Mouse (Mus musculus): ENCODE results near the gene Kir3dl2. TPM values are rescaled to one million over a fixed set of nuclear protein-coding genes. Genes with fewer than 3 reads are reported as not detected.
"Not testable (repeated sequence)": the region's sequence is repeated elsewhere in the genome, so short reads cannot be mapped to it uniquely, and the experiment has no call there.

The Kir3dl2 gene
- polyA plus RNA-seq (2012; rRNA removed): not detected in 2 replicates
- polyA plus RNA-seq (2014; fragmentation: Nextera tagmentation; extraction: Ambion mirVana): not detected in 2 replicates

- not testable (repeated sequence) for H3K36me3 ChIP-seq (replicated peaks; ENCODE audit: control insufficient read depth, insufficient read depth, low read depth); H3K9me3 ChIP-seq (ENCODE audit: control insufficient read depth, low read length); H3K9ac ChIP-seq (replicated peaks); H3K4me2 ChIP-seq (ENCODE audit: low read depth); H3K27ac ChIP-seq; H3K4me3 ChIP-seq (ENCODE audit: insufficient read depth in 1 of 2, low read depth in 2 of 2, low read length in 2 of 2); ATAC-seq (ENCODE audit: insufficient read depth); DNase-seq (ENCODE audit: low read depth in 3 of 3, low spot score in 3 of 3); H3K27me3 ChIP-seq (ENCODE audit: control insufficient read depth, insufficient read depth, low read length); H3K4me1 ChIP-seq (replicated peaks; ENCODE audit: control insufficient read depth in 2 of 2, insufficient read depth in 2 of 2, low read length in 1 of 2)
- WGBS (ENCODE audit: insufficient replicate concordance): 52% methylated on average over 1 of the region's 1 CpGs
Measured at GRCm38 (mm10) chrX:136543956-136544355, at the start of gene Kir3dl2. Gene Kir3dl2 (minus strand): TSS chrX:136544056.

- ATAC-seq (ENCODE audit: insufficient read depth) (no peak), DNase-seq (ENCODE audit: low read depth in 3 of 3, low spot score in 3 of 3) (no peak)
- Histone ChIP-seq H3K27ac (no peak overlapping the region), H3K36me3 (replicated peaks; ENCODE audit: control insufficient read depth, insufficient read depth, low read depth) (no peaks in the 10 kb centered on the region), H3K4me1 (replicated peaks; ENCODE audit: control insufficient read depth in 2 of 2, insufficient read depth in 2 of 2, low read length in 1 of 2) (no peaks in the 10 kb centered on the region), H3K4me2 (ENCODE audit: low read depth) (no peak overlapping the region), H3K4me3 (ENCODE audit: insufficient read depth in 1 of 2, low read depth in 2 of 2, low read length in 2 of 2) (no peak overlapping the region), H3K9ac (replicated peaks) (no peak overlapping the region), H3K27me3 (ENCODE audit: control insufficient read depth, insufficient read depth, low read length) (no peaks in the 10 kb centered on the region), H3K9me3 (ENCODE audit: control insufficient read depth, low read length) (no peaks in the 10 kb centered on the region)
- TF ChIP-seq CTCF (IDR thresholded peaks at IDR 0.05; ENCODE audit: low read depth): no peak
- TF ChIP-seq EP300 (IDR thresholded peaks at IDR 0.05; ENCODE audit: low read depth): no peak
- WGBS (ENCODE audit: insufficient replicate concordance): 22% methylated on average over 2 of the region's 2 CpGs
Measured at GRCm38 (mm10) chrX:136590897-136591257, 47.0 kb upstream of the Kir3dl2 start.

GRCm38 (mm10) chrX:136590199-136590896, 46.5 kb upstream of the Kir3dl2 start, which contains the start of gene Tceal3:
Gene Tceal3 (plus strand): TSS chrX:136590842.
- Histone ChIP-seq H3K36me3 (replicated peaks; ENCODE audit: control insufficient read depth, insufficient read depth, low read depth) (no peaks in the 10 kb centered on the region), H3K4me3 (ENCODE audit: insufficient read depth in 1 of 2, low read depth in 2 of 2, low read length in 2 of 2) (no peak within 1 kb of the TSS), H3K27me3 (ENCODE audit: control insufficient read depth, insufficient read depth, low read length) (no peaks in the 10 kb centered on the region), H3K27ac (no peak within 1 kb of the TSS), H3K4me2 (ENCODE audit: low read depth) (no peak within 1 kb of the TSS), H3K9me3 (ENCODE audit: control insufficient read depth, low read length) (no peaks in the 10 kb centered on the region), H3K4me1 (replicated peaks; ENCODE audit: control insufficient read depth in 2 of 2, insufficient read depth in 2 of 2, low read length in 1 of 2) (no peaks in the 10 kb centered on the region), H3K9ac (replicated peaks) (no peak within 1 kb of the TSS)
- DNase-seq (ENCODE audit: low read depth in 3 of 3, low spot score in 3 of 3) (no peak), ATAC-seq (ENCODE audit: insufficient read depth) (no peak)
- WGBS (ENCODE audit: insufficient replicate concordance): 44% methylated on average over 12 of the region's 12 CpGs
- TF ChIP-seq EP300 (IDR thresholded peaks at IDR 0.05; ENCODE audit: low read depth): no peak

GRCm38 (mm10) chrX:136584617-136585016, 40.8 kb upstream of the Kir3dl2 start:
- Histone ChIP-seq H3K4me1 (replicated peaks; ENCODE audit: control insufficient read depth in 2 of 2, insufficient read depth in 2 of 2, low read length in 1 of 2) (no peaks in the 10 kb centered on the region), H3K9ac (replicated peaks) (no peak overlapping the region), H3K36me3 (replicated peaks; ENCODE audit: control insufficient read depth, insufficient read depth, low read depth) (no peaks in the 10 kb centered on the region), H3K4me2 (ENCODE audit: low read depth) (no peak overlapping the region), H3K9me3 (ENCODE audit: control insufficient read depth, low read length) (no peaks in the 10 kb centered on the region), H3K27me3 (ENCODE audit: control insufficient read depth, insufficient read depth, low read length) (no peaks in the 10 kb centered on the region), H3K27ac (no peak overlapping the region), H3K4me3 (ENCODE audit: insufficient read depth in 1 of 2, low read depth in 2 of 2, low read length in 2 of 2) (no peak overlapping the region)
- DNase-seq (ENCODE audit: low read depth in 3 of 3, low spot score in 3 of 3): no peak
- TF ChIP-seq CTCF (IDR thresholded peaks at IDR 0.05; ENCODE audit: low read depth): no peak
- WGBS (ENCODE audit: insufficient replicate concordance): 65% methylated on average over 1 of the region's 1 CpGs
- ATAC-seq (ENCODE audit: insufficient read depth): no peak

GRCm38 (mm10) chrX:136569094-136569493, 25.2 kb upstream of the Kir3dl2 start:
- not testable (repeated sequence) for H3K4me1 ChIP-seq (replicated peaks; ENCODE audit: control insufficient read depth in 2 of 2, insufficient read depth in 2 of 2, low read length in 1 of 2); H3K9ac ChIP-seq (replicated peaks); H3K4me3 ChIP-seq (ENCODE audit: insufficient read depth in 1 of 2, low read depth in 2 of 2, low read length in 2 of 2); H3K27ac ChIP-seq; H3K27me3 ChIP-seq (ENCODE audit: control insufficient read depth, insufficient read depth, low read length); H3K36me3 ChIP-seq (replicated peaks; ENCODE audit: control insufficient read depth, insufficient read depth, low read depth); H3K9me3 ChIP-seq (ENCODE audit: control insufficient read depth, low read length); H3K4me2 ChIP-seq (ENCODE audit: low read depth); ATAC-seq (ENCODE audit: insufficient read depth); DNase-seq (ENCODE audit: low read depth in 3 of 3, low spot score in 3 of 3)
- WGBS (ENCODE audit: insufficient replicate concordance): 73% methylated on average over 9 of the region's 9 CpGs

- not testable (repeated sequence) for H3K27ac ChIP-seq; DNase-seq (ENCODE audit: low read depth in 3 of 3, low spot score in 3 of 3); H3K9me3 ChIP-seq (ENCODE audit: control insufficient read depth, low read length); H3K4me3 ChIP-seq (ENCODE audit: insufficient read depth in 1 of 2, low read depth in 2 of 2, low read length in 2 of 2); H3K4me2 ChIP-seq (ENCODE audit: low read depth); ATAC-seq (ENCODE audit: insufficient read depth); H3K4me1 ChIP-seq (replicated peaks; ENCODE audit: control insufficient read depth in 2 of 2, insufficient read depth in 2 of 2, low read length in 1 of 2); H3K36me3 ChIP-seq (replicated peaks; ENCODE audit: control insufficient read depth, insufficient read depth, low read depth); H3K27me3 ChIP-seq (ENCODE audit: control insufficient read depth, insufficient read depth, low read length); H3K9ac ChIP-seq (replicated peaks)
- 45% methylated on average over 4 of the region's 4 CpGs for WGBS (ENCODE audit: insufficient replicate concordance)
Measured at GRCm38 (mm10) chrX:136517699-136518098, 26.2 kb downstream of the Kir3dl2 start, which contains the start of gene Kir3dl1. Gene Kir3dl1 (plus strand): TSS chrX:136517999.
